Mouse (Mus musculus): ENCODE measurements around the gene Snrpa. TPM values are rescaled to one million over a fixed set of nuclear protein-coding genes. Genes with fewer than 3 reads are reported as not detected.

Snrpa gene
- total and polyA plus RNA-seq, 3 experiments: 67.1 to 233 (median 123) TPM

DNA sequence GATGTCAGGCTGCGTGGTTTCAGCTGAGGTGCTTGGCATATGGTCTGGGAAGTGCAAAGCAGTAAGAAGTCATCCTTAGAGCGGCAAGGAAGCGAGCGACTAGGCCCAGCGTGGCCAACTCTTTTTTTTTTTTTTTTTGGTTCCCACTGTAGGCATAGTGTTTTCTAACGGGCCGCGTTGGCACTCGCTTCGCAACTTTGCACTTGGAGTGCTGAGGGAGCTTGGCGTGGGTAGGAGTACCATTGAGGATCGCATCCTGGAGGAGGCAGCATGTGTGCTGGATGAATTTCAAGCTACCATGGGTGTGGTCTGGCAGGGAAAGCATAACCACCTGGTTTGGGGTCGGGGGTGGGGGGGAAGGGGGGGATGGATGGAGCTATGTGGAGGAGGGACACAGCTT lies 40.1 kb downstream of the Snrpa start:
- in situ Hi-C loops (cut with MboI; ENCODE audit: low pct_ligation_motif_present, low pct_unique_long_range_greater_than_20kb, low sequenced_read_pairs): loop anchor here (5.0 kb wide), 1 partner anchor 131 kb away; no protein-coding TSS in a partner anchor
- H3K36me3 ChIP-seq (replicated peaks in 1 of 2; ENCODE audit: control insufficient read depth in 1 of 2, insufficient read depth in 1 of 2, low read length in 1 of 2): peaks cover 31 to 62% of the 10 kb centered on the region in 2 experiments

DNA sequence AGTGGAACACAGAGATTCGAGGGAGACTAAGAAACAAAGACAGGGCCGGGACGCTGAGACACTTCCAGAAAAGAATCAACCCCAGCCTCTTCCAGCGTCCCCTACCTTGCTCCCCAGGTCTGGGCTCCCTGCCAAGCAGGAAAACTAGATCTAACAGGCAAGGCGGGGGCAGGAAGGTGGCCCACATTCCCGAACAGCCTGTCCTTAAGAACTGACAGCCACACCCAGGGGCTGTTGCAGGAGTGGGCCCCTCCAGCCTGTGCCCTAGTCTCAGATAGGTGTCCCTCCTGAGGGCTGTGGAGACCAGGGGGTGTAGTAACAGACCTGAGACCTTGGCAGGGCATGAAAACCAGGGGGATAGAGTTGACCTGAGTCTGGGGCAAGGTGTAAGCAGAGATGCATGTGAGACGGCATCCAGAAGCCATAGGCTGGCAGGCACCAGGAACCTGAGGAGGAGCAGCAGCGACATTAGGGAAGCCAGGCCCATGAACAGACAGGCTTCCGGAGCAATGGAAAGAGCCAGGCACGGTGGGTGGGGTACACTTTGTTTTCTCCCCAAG lies 42.8 kb downstream of the Snrpa start, which contains the start of gene Cyp2t4:
Gene Cyp2t4, plus strand, starts transcription at position 510 of the 560 bp plus-strand sequence.
- DNase-seq (ENCODE audit: extremely low read depth): no peak
- Histone ChIP-seq H3K27me3 (replicated peaks) (peaks cover 6% of the 10 kb centered on the region), H3K4me1 (ENCODE audit: control insufficient read depth in 1 of 2, insufficient read depth in 2 of 2) (peaks cover 0 to 12% of the 10 kb centered on the region in 2 experiments; a peak in 3 of 4 replicates), H3K36me3 (replicated peaks in 1 of 2; ENCODE audit: control insufficient read depth in 1 of 2, insufficient read depth in 1 of 2, low read length in 1 of 2) (peaks cover 14 to 35% of the 10 kb centered on the region in 2 experiments), H3K9me3 (replicated peaks; ENCODE audit: low read length) (no peaks in the 10 kb centered on the region), H3K4me2 (ENCODE audit: insufficient read depth, low read depth, poor library complexity, severe bottlenecking) (no peak within 1 kb of the TSS), H3K79me2 (replicated peaks; ENCODE audit: control insufficient read depth, extremely low read depth, insufficient read depth, poor library complexity, severe bottlenecking) (no peaks in the 10 kb centered on the region), H3K9ac (ENCODE audit: insufficient read depth, low read depth) (no peak within 1 kb of the TSS), H3K4me3 (replicated peaks in 1 of 3; ENCODE audit: low read depth in 2 of 3, low read length in 2 of 3, poor library complexity in 1 of 3) (no peak within 1 kb of the TSS), H3K27ac (ENCODE audit: insufficient read depth, low read depth) (no peak within 1 kb of the TSS)
- TF ChIP-seq ZMIZ1 (IDR thresholded peaks at IDR 0.05; ENCODE audit: low read depth, low read length): no peak
- no peak for TF ChIP-seq MXI1 (IDR thresholded peaks at IDR 0.05; ENCODE audit: low read depth, low read length)
- TF ChIP-seq SMC3 (IDR thresholded peaks at IDR 0.05; ENCODE audit: low read depth, low read length): no peak
- no peak for TF ChIP-seq E2F4 (IDR thresholded peaks at IDR 0.05; ENCODE audit: insufficient replicate concordance, low read depth, low read length)
- TF ChIP-seq ZNF384 (IDR thresholded peaks at IDR 0.05; ENCODE audit: low read depth, low read length): no peak
- TF ChIP-seq PAX5 (IDR thresholded peaks at IDR 0.05; ENCODE audit: low read length): no peak
- no peak for TF ChIP-seq JUN (IDR thresholded peaks at IDR 0.05; ENCODE audit: insufficient read depth, low read depth, low read length)
- TF ChIP-seq POLR2A (IDR thresholded peaks at IDR 0.05; ENCODE audit: low read depth, low read length): no peak
- dilution Hi-C loops (cut with MboI; ENCODE audit: extremely low pct_ligation_motif_present, extremely low pct_unique_long_range_greater_than_20kb, low sequenced_read_pairs): no loop called here
- in situ Hi-C loops (cut with MboI; ENCODE audit: low pct_ligation_motif_present, low pct_unique_long_range_greater_than_20kb, low sequenced_read_pairs): no loop called here

More for the DNA sequence above, 40.1 kb downstream of the Snrpa start:
- dilution Hi-C loops (cut with MboI; ENCODE audit: extremely low pct_ligation_motif_present, extremely low pct_unique_long_range_greater_than_20kb, low sequenced_read_pairs): no loop called here
- Histone ChIP-seq H3K4me2 (ENCODE audit: insufficient read depth, low read depth, poor library complexity, severe bottlenecking) (no peak overlapping the region), H3K27me3 (replicated peaks) (peaks cover 2% of the 10 kb centered on the region), H3K9ac (ENCODE audit: insufficient read depth, low read depth) (no peak overlapping the region), H3K4me1 (ENCODE audit: control insufficient read depth in 1 of 2, insufficient read depth in 2 of 2) (peaks cover 9 to 38% of the 10 kb centered on the region in 2 experiments), H3K27ac (ENCODE audit: insufficient read depth, low read depth) (no peak overlapping the region), H3K9me3 (replicated peaks; ENCODE audit: low read length) (no peaks in the 10 kb centered on the region), H3K4me3 (replicated peaks in 1 of 3; ENCODE audit: low read depth in 2 of 3, low read length in 2 of 3, poor library complexity in 1 of 3) (no peak overlapping the region), H3K79me2 (replicated peaks; ENCODE audit: control insufficient read depth, extremely low read depth, insufficient read depth, poor library complexity, severe bottlenecking) (peaks cover 3% of the 10 kb centered on the region; the same call in 1 of the 2 replicates)
- no peak for TF ChIP-seq UBTF (IDR thresholded peaks at IDR 0.05; ENCODE audit: low read depth, low read length)
- TF ChIP-seq NELFE (IDR thresholded peaks at IDR 0.05; ENCODE audit: low read depth, low read length): no peak
- TF ChIP-seq SIN3A (IDR thresholded peaks at IDR 0.05; ENCODE audit: low read length): no peak
- TF ChIP-seq USF1 (IDR thresholded peaks at IDR 0.05; ENCODE audit: low read depth, low read length): no peak
- no peak for TF ChIP-seq CHD2 (IDR thresholded peaks at IDR 0.05; ENCODE audit: low read length)
- TF ChIP-seq PAX5 (IDR thresholded peaks at IDR 0.05; ENCODE audit: low read length): no peak
- no peak for TF ChIP-seq BHLHE40 (IDR thresholded peaks at IDR 0.05; ENCODE audit: low read depth, low read length)
- TF ChIP-seq ELF1 (IDR thresholded peaks at IDR 0.05; ENCODE audit: low read depth, low read length): no peak
- TF ChIP-seq CHD1 (IDR thresholded peaks at IDR 0.05; ENCODE audit: low read depth, low read length): no peak
- DNase-seq (ENCODE audit: extremely low read depth): no peak

Other genes starting within 250 kb of the Snrpa start
- gene Cyp2a12, start 167.2 kb downstream of the Snrpa start, total RNA-seq (2012; rRNA removed): not detected in 2 replicates
- gene Cyp2a12, start 167.2 kb downstream of the Snrpa start, total RNA-seq (2014; rRNA removed): not detected in 2 replicates
- gene Cyp2a12, start 167.2 kb downstream of the Snrpa start, polyA plus RNA-seq (2012; ENCODE audit: insufficient read length, low read depth): not detected in 2 replicates
- gene Cyp2f2, start 76.4 kb downstream of the Snrpa start, total RNA-seq (2012; rRNA removed): not detected in 2 replicates
- gene Cyp2f2, start 76.4 kb downstream of the Snrpa start, total RNA-seq (2014; rRNA removed): not detected in 2 replicates
- not detected in 2 replicates for gene Cyp2f2, start 76.4 kb downstream of the Snrpa start, polyA plus RNA-seq (2012; ENCODE audit: insufficient read length, low read depth)
- gene Cyp2t4, start 42.6 kb downstream of the Snrpa start, total RNA-seq (2012; rRNA removed): not detected in 2 replicates
- not detected in 2 replicates for gene Cyp2t4, start 42.6 kb downstream of the Snrpa start, total RNA-seq (2014; rRNA removed)
- 0.34 and 0.43 TPM in 2 replicates for gene Cyp2t4, start 42.6 kb downstream of the Snrpa start, polyA plus RNA-seq (2012; ENCODE audit: insufficient read length, low read depth)
- gene Egln2, start 29.5 kb downstream of the Snrpa start, total RNA-seq (2012; rRNA removed): 83.3 and 103 TPM in 2 replicates
- 37.4 and 37.9 TPM in 2 replicates for gene Egln2, start 29.5 kb downstream of the Snrpa start, total RNA-seq (2014; rRNA removed)
- 115 and 132 TPM in 2 replicates for gene Egln2, start 29.5 kb downstream of the Snrpa start, polyA plus RNA-seq (2012; ENCODE audit: insufficient read length, low read depth)
- gene Rab4b, start 17.4 kb downstream of the Snrpa start, total RNA-seq (2012; rRNA removed): 31.2 and 39.4 TPM in 2 replicates
- 22.6 and 26.2 TPM in 2 replicates for gene Rab4b, start 17.4 kb downstream of the Snrpa start, total RNA-seq (2014; rRNA removed)
- 69.6 and 85.5 TPM in 2 replicates for gene Rab4b, start 17.4 kb downstream of the Snrpa start, polyA plus RNA-seq (2012; ENCODE audit: insufficient read length, low read depth)
- 0.13 TPM in 1 of 2 replicates, not detected in the other for gene Gm21983, start 15.2 kb downstream of the Snrpa start, total RNA-seq (2012; rRNA removed)
- not detected in 2 replicates for gene Gm21983, start 15.2 kb downstream of the Snrpa start, total RNA-seq (2014; rRNA removed)
- gene Gm21983, start 15.2 kb downstream of the Snrpa start, polyA plus RNA-seq (2012; ENCODE audit: insufficient read length, low read depth): 0.81 TPM in 1 of 2 replicates, not detected in the other
- 1.1 and 1.8 TPM in 2 replicates for gene Mia, start 15.1 kb downstream of the Snrpa start, total RNA-seq (2012; rRNA removed)
- gene Mia, start 15.1 kb downstream of the Snrpa start, total RNA-seq (2014; rRNA removed): 0.44 and 0.47 TPM in 2 replicates
- 2.0 and 2.1 TPM in 2 replicates for gene Mia, start 15.1 kb downstream of the Snrpa start, polyA plus RNA-seq (2012; ENCODE audit: insufficient read length, low read depth)
- 1.6 and 1.9 TPM in 2 replicates for gene BC024978, start 490 bp downstream of the Snrpa start, total RNA-seq (2012; rRNA removed)
- 0.90 and 1.7 TPM in 2 replicates for gene BC024978, start 490 bp downstream of the Snrpa start, total RNA-seq (2014; rRNA removed)
- 5.7 and 9.4 TPM in 2 replicates for gene BC024978, start 490 bp downstream of the Snrpa start, polyA plus RNA-seq (2012; ENCODE audit: insufficient read length, low read depth)
- gene Itpkc, start 32.4 kb upstream of the Snrpa start, total RNA-seq (2012; rRNA removed): 5.9 and 8.1 TPM in 2 replicates
- 3.2 and 4.0 TPM in 2 replicates for gene Itpkc, start 32.4 kb upstream of the Snrpa start, total RNA-seq (2014; rRNA removed)
- gene Itpkc, start 32.4 kb upstream of the Snrpa start, polyA plus RNA-seq (2012; ENCODE audit: insufficient read length, low read depth): 4.0 and 4.1 TPM in 2 replicates
- 21.7 and 26.5 TPM in 2 replicates for gene Coq8b, start 36.8 kb upstream of the Snrpa start, total RNA-seq (2012; rRNA removed)
- gene Coq8b, start 36.8 kb upstream of the Snrpa start, total RNA-seq (2014; rRNA removed): 16.0 and 19.7 TPM in 2 replicates
- gene Coq8b, start 36.8 kb upstream of the Snrpa start, polyA plus RNA-seq (2012; ENCODE audit: insufficient read length, low read depth): 20.6 and 21.3 TPM in 2 replicates
- 1.5 and 2.3 TPM in 2 replicates for gene Numbl, start 62.2 kb upstream of the Snrpa start, total RNA-seq (2012; rRNA removed)
- 0.68 and 0.81 TPM in 2 replicates for gene Numbl, start 62.2 kb upstream of the Snrpa start, total RNA-seq (2014; rRNA removed)
- gene Numbl, start 62.2 kb upstream of the Snrpa start, polyA plus RNA-seq (2012; ENCODE audit: insufficient read length, low read depth): 2.7 and 2.9 TPM in 2 replicates
- gene Ltbp4, start 141.4 kb upstream of the Snrpa start, total RNA-seq (2012; rRNA removed): 1.8 and 2.6 TPM in 2 replicates
- 0.16 and 0.43 TPM in 2 replicates for gene Ltbp4, start 141.4 kb upstream of the Snrpa start, total RNA-seq (2014; rRNA removed)
- 1.2 and 1.5 TPM in 2 replicates for gene Ltbp4, start 141.4 kb upstream of the Snrpa start, polyA plus RNA-seq (2012; ENCODE audit: insufficient read length, low read depth)
- gene Shkbp1, start 159.7 kb upstream of the Snrpa start, total RNA-seq (2012; rRNA removed): 26.2 and 30.8 TPM in 2 replicates
- 17.7 and 23.3 TPM in 2 replicates for gene Shkbp1, start 159.7 kb upstream of the Snrpa start, total RNA-seq (2014; rRNA removed)
- 50.0 and 62.8 TPM in 2 replicates for gene Shkbp1, start 159.7 kb upstream of the Snrpa start, polyA plus RNA-seq (2012; ENCODE audit: insufficient read length, low read depth)
- gene Gm20479, start 161.1 kb upstream of the Snrpa start, total RNA-seq (2012; rRNA removed): 1.3 and 1.9 TPM in 2 replicates
- gene Gm20479, start 161.1 kb upstream of the Snrpa start, total RNA-seq (2014; rRNA removed): 0.95 and 2.2 TPM in 2 replicates
- 1.2 and 2.8 TPM in 2 replicates for gene Gm20479, start 161.1 kb upstream of the Snrpa start, polyA plus RNA-seq (2012; ENCODE audit: insufficient read length, low read depth)

Data from CH12.LX (cell line).